24 mouse cellular contexts compared by ENCODE assay signal in genomic region chr5:143627926-143628325, GRCm38 (mm10). TPM values are rescaled to one million over a fixed set of nuclear protein-coding genes. Genes with fewer than 3 reads are reported as not detected.
DNase-seq lines count a peak whose midpoint lies in the region; ATAC-seq and TF ChIP-seq lines count a peak whose summit lies in the region.
"Had no signal": no experiment of that assay in that cellular context is flagged by ENCODE, and none has a peak within 500 bp of the region (broad histone marks: within the 10 kb centered on the region; RNA-seq: fewer than 3 reads in every experiment).

No protein-coding gene starts in this region.

- peak overlapping the region; percentile 15 for H3K4me2 ChIP-seq in liver, embryonic 12.5 days
- no peak overlapping the region for H3K4me2 ChIP-seq in lung, embryonic 14.5 days
- H3K4me2 ChIP-seq: embryonic facial prominence, embryonic 12.5 days; embryonic facial prominence, embryonic 15.5 days; heart, embryonic 13.5 days; hindbrain, embryonic 14.5 days had no signal

- peak in 1 of 2 experiments; percentile 25; a peak in 1 of 4 replicates for TF ChIP-seq EP300 in MEL (IDR thresholded peaks at IDR 0.05; ENCODE audit: low read depth in 1 of 2, low read length in 2 of 2)

- H3K36me3 ChIP-seq in liver, embryonic 12.5 days, result peaks cover 28% of the 10 kb centered on the region
- no peaks in the 10 kb centered on the region for H3K36me3 ChIP-seq in lung, embryonic 14.5 days (ENCODE audit: insufficient read depth)
- peaks cover 0 to 27% of the 10 kb centered on the region in 2 experiments; a peak in 2 of 4 replicates for H3K36me3 ChIP-seq in MEL (ENCODE audit: control insufficient read depth in 1 of 2, insufficient read depth in 2 of 2, low read length in 2 of 2)
- H3K36me3 ChIP-seq: embryonic facial prominence, embryonic 12.5 days; embryonic facial prominence, embryonic 15.5 days; heart, embryonic 10.5 days had no signal

- peak overlapping the region; percentile 36; the same call in 1 of the 2 replicates for H3K27ac ChIP-seq in liver, embryonic 12.5 days
- no peak overlapping the region for H3K27ac ChIP-seq in lung, embryonic 14.5 days (ENCODE audit: low read depth)
- no peak overlapping the region; the same call in 1 of the 2 replicates for H3K27ac ChIP-seq in MEL (ENCODE audit: control insufficient read depth, low read depth, low read length)
- H3K27ac ChIP-seq: embryonic facial prominence, embryonic 12.5 days; embryonic facial prominence, embryonic 15.5 days; gastrocnemius, adult 2 months; heart, embryonic 10.5 days; heart, embryonic 13.5 days; hindbrain, embryonic 14.5 days; hindbrain, postnatal 0 days had no signal

- no peak for ATAC-seq in liver, embryonic 12.5 days
- no peak for ATAC-seq in lung, embryonic 14.5 days (ENCODE audit: insufficient read depth)
- ATAC-seq: forebrain, embryonic 14.5 days; forebrain, postnatal 0 days; hindbrain, postnatal 0 days had no signal

- TF ChIP-seq RAD21 in MEL (IDR thresholded peaks at IDR 0.05; ENCODE audit: low read depth, low read length), result no peak

- DNase-seq in liver (no peak), MEL (ENCODE audit: low read depth, low spot score) (peak; percentile 64)
- DNase-seq in lung, embryonic 14.5 days, result peak; percentile 24
- DNase-seq in lung, postnatal 14 days, result no peak
- no peak for DNase-seq in spleen, postnatal 36 days (ENCODE audit: low spot score in 2 of 2)
- DNase-seq: adrenal gland, adult 2 months; adrenal gland, postnatal 14 days; cerebellum, adult 11 months; cerebellum, adult 2 months; cerebellum, adult 9-11 months; cerebellum, postnatal 25 days; forebrain, postnatal 0 days; gastrocnemius, adult 2 months; gastrocnemius, postnatal 14 days; heart, postnatal 14 days; heart, postnatal 4 days had no signal

- no peak for TF ChIP-seq CTCF in lung, embryonic 14.5 days (IDR thresholded peaks at IDR 0.05; ENCODE audit: low read depth)
- TF ChIP-seq CTCF in MEL (IDR thresholded peaks at IDR 0.05 in 2 of 3, conservative IDR thresholded peaks at IDR 0.05 in 1 of 3; ENCODE audit: control insufficient read depth in 1 of 3, insufficient read depth in 1 of 3, low read depth in 2 of 3, low read length in 3 of 3, poor library complexity in 1 of 3, severe bottlenecking in 1 of 3), result no peak

- H3K4me3 ChIP-seq in liver, embryonic 12.5 days, result no peak overlapping the region
- H3K4me3 ChIP-seq in lung, embryonic 14.5 days (ENCODE audit: low read depth, low read length), result no peak overlapping the region
- no peak overlapping the region for H3K4me3 ChIP-seq in MEL (ENCODE audit: control insufficient read depth in 1 of 2, insufficient read depth in 1 of 2, low read depth in 2 of 2, low read length in 2 of 2)
- H3K4me3 ChIP-seq: embryonic facial prominence, embryonic 12.5 days; embryonic facial prominence, embryonic 15.5 days; gastrocnemius, adult 2 months; heart, embryonic 10.5 days; heart, embryonic 13.5 days had no signal

- H3K79me2 ChIP-seq in MEL (ENCODE audit: control insufficient read depth, insufficient read depth, low read length, poor library complexity), result peaks cover 66% of the 10 kb centered on the region

- TF ChIP-seq POLR2A in MEL (IDR thresholded peaks at IDR 0.05; ENCODE audit: control insufficient read depth in 1 of 2, insufficient read depth in 1 of 2, low read depth in 1 of 2, low read length in 2 of 2, poor library complexity in 1 of 2), result no peak

- WGBS in liver, embryonic 12.5 days (ENCODE audit: insufficient replicate concordance), result 85% methylated on average over 1 of the region's 1 CpGs
- 78% methylated on average over 1 of the region's 1 CpGs for WGBS in lung, embryonic 14.5 days

- H3K27me3 ChIP-seq in liver, embryonic 12.5 days (replicated peaks), result no peaks in the 10 kb centered on the region
- no peaks in the 10 kb centered on the region for H3K27me3 ChIP-seq in lung, embryonic 14.5 days (ENCODE audit: insufficient read depth, low read length)
- H3K27me3 ChIP-seq in MEL (ENCODE audit: control insufficient read depth in 1 of 2, insufficient read depth in 2 of 2, low read length in 2 of 2), result no peaks in the 10 kb centered on the region
- H3K27me3 ChIP-seq: embryonic facial prominence, embryonic 12.5 days; embryonic facial prominence, embryonic 15.5 days; heart, embryonic 13.5 days had no signal

- no peak overlapping the region for H3K9ac ChIP-seq in liver, embryonic 12.5 days
- no peak overlapping the region for H3K9ac ChIP-seq in lung, embryonic 14.5 days
- H3K9ac ChIP-seq in MEL (ENCODE audit: control insufficient read depth, low read depth, low read length, poor library complexity, severe bottlenecking), result no peak overlapping the region
- H3K9ac ChIP-seq: embryonic facial prominence, embryonic 12.5 days; embryonic facial prominence, embryonic 15.5 days; forebrain, postnatal 0 days; heart, embryonic 13.5 days; hindbrain, embryonic 14.5 days had no signal

- H3K4me1 ChIP-seq in liver, embryonic 12.5 days, result peaks cover 94% of the 10 kb centered on the region
- H3K4me1 ChIP-seq in lung, embryonic 14.5 days (ENCODE audit: insufficient read depth), result peaks cover 24% of the 10 kb centered on the region
- H3K4me1 ChIP-seq in MEL (ENCODE audit: control insufficient read depth in 1 of 2, insufficient read depth in 2 of 2, low read length in 2 of 2), result peaks cover 21 to 29% of the 10 kb centered on the region in 2 experiments

- H3K9me3 ChIP-seq in liver, embryonic 12.5 days (replicated peaks), result no peaks in the 10 kb centered on the region
- H3K9me3 ChIP-seq in lung, embryonic 14.5 days (ENCODE audit: low read depth, low read length), result 0 out of 2 replicates have a peak, but pooled peaks cover 4% of the 10 kb centered on the region
- H3K9me3 ChIP-seq in MEL (replicated peaks; ENCODE audit: insufficient read depth, low read length), result no peaks in the 10 kb centered on the region
- H3K9me3 ChIP-seq: embryonic facial prominence, embryonic 12.5 days; embryonic facial prominence, embryonic 15.5 days; heart, embryonic 10.5 days had no signal

TF ChIP-seq in MEL, 35 proteins besides CTCF, POLR2A, EP300 and RAD21:
- no peak for TF ChIP-seq GABPA (IDR thresholded peaks at IDR 0.05; ENCODE audit: low read depth, low read length)
- TF ChIP-seq GATA1 (IDR thresholded peaks at IDR 0.05; ENCODE audit: low read depth, low read length), result 0 out of 2 replicates have a peak, but pooled peaks have one; percentile 24
- TF ChIP-seq TAL1 (IDR thresholded peaks at IDR 0.05; ENCODE audit: low read length), result no peak
- peak; percentile 54; the same call in 1 of the 2 replicates for TF ChIP-seq ZNF384 (IDR thresholded peaks at IDR 0.05; ENCODE audit: low read depth, low read length)
- no peak for TF ChIP-seq MAFK (IDR thresholded peaks at IDR 0.05; ENCODE audit: borderline replicate concordance, low read depth, low read length)
- no peak for TF ChIP-seq ZKSCAN1 (IDR thresholded peaks at IDR 0.05; ENCODE audit: low read depth, low read length)
- TF ChIP-seq ETS1 (IDR thresholded peaks at IDR 0.05; ENCODE audit: low read depth, low read length), result 0 out of 2 replicates have a peak, but pooled peaks have one; percentile 27
- TF ChIP-seq SIN3A (IDR thresholded peaks at IDR 0.05; ENCODE audit: low read length), result peak; percentile 23; the same call in 1 of the 2 replicates
- TF ChIP-seq TBP (IDR thresholded peaks at IDR 0.05; ENCODE audit: low read depth, low read length), result 0 out of 2 replicates have a peak, but pooled peaks have one; percentile 6

RNA-seq across cellular contexts. Expression of gene Cyth3, which starts 5.7 kb away (rescaled TPM):
- polyA plus RNA-seq in liver, embryonic 12.5 days (2016; fragmentation: Nextera tagmentation; extraction: Ambion mirVana), result 46.0 and 47.7 TPM in 2 replicates
- polyA plus RNA-seq in lung, embryonic 14.5 days (2014; fragmentation: Nextera tagmentation; extraction: Ambion mirVana), result 48.3 and 52.0 TPM in 2 replicates
- total RNA-seq in MEL (2012; rRNA removed), result 32.8 and 41.1 TPM in 2 replicates
- polyA plus RNA-seq in MEL (2012; ENCODE audit: insufficient read depth in 1 of 2, insufficient read length in 2 of 2, low read depth in 1 of 2, low replicate concordance in 2 of 2, missing spikeins in 1 of 2), result 10 to 100 TPM in 1 of 2 experiments, not detected in 1; 44.9 TPM

Comparison
In these comparisons a context has a peak if more than half of its experiments do, and no peak if none do; other contexts are left out.
1. DNase-seq: peak in lung, embryonic 14.5 days (single experiment) and MEL (single experiment); none in liver (single experiment), lung, postnatal 14 days (single experiment) and spleen, postnatal 36 days (0 of 2).